Mouse (Mus musculus) left cerebral cortex, adult 2 months (tissue): ENCODE data around the gene Olfr524. TPM values are rescaled to one million over a fixed set of nuclear protein-coding genes. Genes with fewer than 3 reads are reported as not detected.

Source experiments
- DNase-seq, 2 experiments: peaks; one replicate each; pipeline ENCODE4 v3.0.0; 2021 to 2022; ENCODE audit warnings: low spot score in 2 of 2, mixed read lengths in 1 of 2; ENCODE audit errors: extremely low spot score in 1 of 2
- H3K27ac ChIP-seq: fragments of 200-600 bp; 2 replicates; pipeline ENCODE4 v1.8.1; 2022
- H3K4me3 ChIP-seq: fragments of 200-600 bp; 2 replicates; pipeline ENCODE4 v1.8.1; 2022
- CTCF ChIP-seq: fragments of 200-600 bp; IDR thresholded peaks from 2 replicates; pipeline ENCODE4 v1.8.1; 2022; ENCODE audit warnings: antibody characterized with exemption, mild to moderate bottlenecking, moderate library complexity
- intact Hi-C: fragments of 180-260 bp; cut with DNase I; formaldehyde crosslinking; loops from one replicate; pipeline ENCODE4 v1.15.1; 2025
- total RNA-seq, 2 experiments: library from RNA; stranded (reverse); gene quantifications; 2 replicates each; pipeline ENCODE4 v1.2.3; 2021

Olfr524 gene
- total RNA-seq, 2 experiments from 2014 or later, result not detected

- TF ChIP-seq CTCF, result no peak
- Histone ChIP-seq H3K27ac (no peak overlapping the region), H3K4me3 (no peak overlapping the region)
- DNase-seq, result no peak
- intact Hi-C loops, result no loop called here
Measured at GRCm38 (mm10) chr7:140206904-140207303, 1.1 kb upstream of the Olfr524 start.

- DNase-seq, result no peak
- no peak for TF ChIP-seq CTCF
- no peak overlapping the region for H3K4me3 ChIP-seq
- no peak overlapping the region for H3K27ac ChIP-seq
- intact Hi-C loops, result no loop called here
Measured at GRCm38 (mm10) chr7:140201090-140201489, 4.7 kb downstream of the Olfr524 start.

- H3K27ac ChIP-seq, result no peak overlapping the region
- no peak for DNase-seq
- intact Hi-C loops, result no loop called here
- H3K4me3 ChIP-seq, result no peak overlapping the region
- TF ChIP-seq CTCF, result no peak
Measured at GRCm38 (mm10) chr7:140196002-140196401, 9.8 kb downstream of the Olfr524 start.

- DNase-seq, result no peak
- no peak overlapping the region for H3K27ac ChIP-seq
- intact Hi-C loops, result no loop called here
- no peak overlapping the region for H3K4me3 ChIP-seq
- TF ChIP-seq CTCF, result no peak
Measured at GRCm38 (mm10) chr7:140194031-140194430, 11.7 kb downstream of the Olfr524 start.

- Histone ChIP-seq H3K4me3 (no peak overlapping the region), H3K27ac (no peak overlapping the region)
- no peak for TF ChIP-seq CTCF
- DNase-seq, result no peak
- intact Hi-C loops, result no loop called here
Measured at GRCm38 (mm10) chr7:140192851-140193250, 12.9 kb downstream of the Olfr524 start.

- Histone ChIP-seq H3K4me3 (no peak overlapping the region), H3K27ac (no peak overlapping the region; the same call in 1 of the 2 replicates)
- no peak for TF ChIP-seq CTCF
- DNase-seq, result no peak
- intact Hi-C loops, result no loop called here
Measured at GRCm38 (mm10) chr7:140192445-140192844, 13.3 kb downstream of the Olfr524 start.

- H3K4me3 ChIP-seq, result no peak overlapping the region
- no peak for DNase-seq
- intact Hi-C loops, result no loop called here
- H3K27ac ChIP-seq, result no peak overlapping the region
- no peak for TF ChIP-seq CTCF
Measured at GRCm38 (mm10) chr7:140190435-140190834, 15.3 kb downstream of the Olfr524 start.

GRCm38 (mm10) chr7:140188391-140189328, 17.1 kb downstream of the Olfr524 start:
- Histone ChIP-seq H3K4me3 (no peak overlapping the region), H3K27ac (no peak overlapping the region)
- no peak for DNase-seq
- TF ChIP-seq CTCF, result peak; percentile 56
- intact Hi-C loops, result loop anchor here (2.0 to 10.0 kb wide), 4 partner anchors 290 to 640 kb away; no protein-coding TSS in a partner anchor

GRCm38 (mm10) chr7:140187721-140188390, 17.9 kb downstream of the Olfr524 start:
- no peak for TF ChIP-seq CTCF
- peak in 1 of 2 experiments; percentile 28 for DNase-seq
- Histone ChIP-seq H3K4me3 (no peak overlapping the region), H3K27ac (peak overlapping the region; percentile 54; the same call in 1 of the 2 replicates)
- intact Hi-C loops, result loop anchor here (2.0 to 10.0 kb wide), 5 partner anchors 33 to 641 kb away; partner anchors contain the start of gene Sprn

GRCm38 (mm10) chr7:140186646-140187620, 18.8 kb downstream of the Olfr524 start:
- TF ChIP-seq CTCF, result peak; percentile 61
- Histone ChIP-seq H3K27ac (no peak overlapping the region), H3K4me3 (no peak overlapping the region)
- peak; percentile 24 to 38 for DNase-seq
- intact Hi-C loops, result loop anchor here (2.0 to 10.0 kb wide), 3 partner anchors 32 to 618 kb away; partner anchors contain the start of gene Sprn

- intact Hi-C loops, result loop anchor here (10.0 kb wide), 2 partner anchors 551 to 621 kb away; no protein-coding TSS in a partner anchor
- H3K27ac ChIP-seq, result no peak overlapping the region
- H3K4me3 ChIP-seq, result no peak overlapping the region
- no peak for TF ChIP-seq CTCF
- DNase-seq, result no peak
Measured at GRCm38 (mm10) chr7:140184206-140184605, 21.6 kb downstream of the Olfr524 start.
